Mouse (Mus musculus) embryonic facial prominence, embryonic 10.5 days (tissue): Measurements from ENCODE around the gene Fam205a1. TPM values are rescaled to one million over a fixed set of nuclear protein-coding genes. Genes with fewer than 3 reads are reported as not detected.
"Not testable (repeated sequence)": the region's sequence is repeated elsewhere in the genome, so short reads cannot be mapped to it uniquely, and the experiment has no call there.

ENCODE experiments used
- DNase-seq: peaks from one replicate; pipeline ENCODE4 v3.0.0-alpha.2; 2017; ENCODE audit warnings: low spot score
- H3K27ac ChIP-seq: fragments of 300-500 bp; sonication (generic); replicated peaks from 2 replicates; pipeline ENCODE4 v1.5.1; 2016; ENCODE audit warnings: mild to moderate bottlenecking
- H3K27me3 ChIP-seq: fragments of 300-500 bp; sonication (generic); replicated peaks from 2 replicates; pipeline ENCODE4 v1.6.1; 2016; ENCODE audit warnings: low read depth, mild to moderate bottlenecking; ENCODE audit not compliant: poor library complexity, severe bottlenecking
- H3K36me3 ChIP-seq: fragments of 300-500 bp; sonication (generic); replicated peaks from 2 replicates; pipeline ENCODE4 v1.6.1; 2016; ENCODE audit warnings: mild to moderate bottlenecking, moderate library complexity
- H3K4me1 ChIP-seq: fragments of 300-500 bp; sonication (generic); 2 replicates; pipeline ENCODE4 v1.6.1; 2016
- H3K4me3 ChIP-seq: fragments of 300-500 bp; sonication (generic); 2 replicates; pipeline ENCODE4 v1.5.1; 2016; ENCODE audit warnings: mild to moderate bottlenecking, moderate library complexity
- H3K9me3 ChIP-seq: fragments of 300-500 bp; sonication (generic); 2 replicates; pipeline ENCODE4 v1.6.1; 2016; ENCODE audit warnings: mild to moderate bottlenecking
- WGBS: fragments of 180-500 bp; shearing (Covaris S2); methylation state at CpG from one replicate; pipeline ENCODE4 v1.1.7; 2016; 5-methylcytosine and 5-hydroxymethylcytosine counted together
- polyA plus RNA-seq: library from polyadenylated mRNA; unstranded; fragments of >200 nt; fragmentation: Nextera tagmentation; extraction: Ambion mirVana; gene quantifications from 2 replicates; pipeline ENCODE4 v1.2.1, GENCODE M21; 2016

Gene Fam205a1
- polyA plus RNA-seq, 1 experiment from 2014 or later = not detected

DNA sequence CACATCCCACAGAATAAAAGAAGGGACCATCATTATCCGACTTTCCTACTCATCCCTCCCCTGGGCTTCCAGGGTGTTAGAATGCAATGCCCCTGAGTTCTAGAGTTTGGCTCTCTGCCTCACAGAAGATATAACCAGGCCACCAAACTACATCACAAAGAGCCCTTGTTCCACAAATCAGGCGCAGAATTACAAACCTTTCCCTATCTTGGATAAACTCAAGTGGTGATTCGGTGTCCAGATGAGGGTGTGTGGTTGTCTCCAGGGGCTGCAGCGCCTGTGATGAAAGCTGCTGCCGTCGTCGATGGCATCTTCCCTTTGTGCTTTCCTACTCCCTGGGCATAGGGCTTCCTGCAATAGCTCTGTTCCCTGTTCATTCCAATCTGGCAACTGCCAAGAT, 20.4 kb upstream of the Fam205a1 start, which contains the start of gene Fam205c:
TSS of gene Fam205c (minus strand) at position 101 of the 400 bp plus-strand sequence.
- 0 out of 2 replicates have a peak, but pooled peaks cover 9% of the 10 kb centered on the region for H3K27me3 ChIP-seq
- WGBS = 78% methylated on average over 7 of the region's 7 CpGs
- DNase-seq = no peak

DNA sequence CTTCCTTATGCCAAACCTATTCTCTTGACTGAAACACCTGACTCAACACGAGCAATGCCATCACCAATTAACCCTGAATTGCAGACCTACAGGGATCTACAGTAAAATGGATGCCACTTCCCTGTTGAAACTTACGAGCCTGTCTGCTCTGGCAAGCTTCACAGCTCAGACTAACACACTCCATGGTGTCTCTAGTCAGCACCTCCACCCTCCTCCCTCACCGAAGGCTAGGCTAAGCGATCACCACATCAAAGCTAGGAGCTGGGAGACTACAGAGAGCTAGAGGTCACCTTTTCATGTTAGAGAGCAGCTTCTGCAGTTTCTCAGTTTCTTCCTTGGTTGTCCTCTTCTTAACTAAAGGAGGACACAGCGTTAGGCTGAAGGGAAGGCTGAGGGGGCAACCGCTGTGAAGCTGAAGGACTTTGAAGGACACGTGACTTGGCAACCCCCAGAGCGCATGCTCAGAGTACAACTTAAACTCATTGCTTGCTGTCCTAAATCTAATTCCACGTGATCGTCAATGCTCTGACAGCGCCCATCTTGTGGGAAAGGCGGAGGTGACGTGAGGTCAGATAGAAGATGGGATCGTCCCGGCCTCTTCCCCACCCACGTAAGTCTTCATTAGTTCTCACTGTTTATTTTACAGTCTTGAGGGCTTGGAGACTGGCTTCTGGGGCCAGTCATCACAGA, 19.2 kb upstream of the Fam205a1 start:
- Histone ChIP-seq H3K4me1 (no peaks in the 10 kb centered on the region), H3K4me3 (no peak overlapping the region), H3K36me3 (no peaks in the 10 kb centered on the region), H3K9me3 (no peaks in the 10 kb centered on the region), H3K27ac (no peak overlapping the region), H3K27me3 (0 out of 2 replicates have a peak, but pooled peaks cover 9% of the 10 kb centered on the region)
- DNase-seq = no peak
- WGBS = 86% methylated on average over 16 of the region's 16 CpGs

More for the DNA sequence above, 20.4 kb upstream of the Fam205a1 start, which contains the start of gene Fam205c:
- Histone ChIP-seq H3K4me1 (no peaks in the 10 kb centered on the region), H3K9me3 (no peaks in the 10 kb centered on the region), H3K36me3 (no peaks in the 10 kb centered on the region), H3K27ac (no peak within 1 kb of the TSS), H3K4me3 (no peak within 1 kb of the TSS)

- Histone ChIP-seq H3K9me3 (no peaks in the 10 kb centered on the region), H3K4me3 (no peak overlapping the region), H3K4me1 (no peaks in the 10 kb centered on the region), H3K27ac (no peak overlapping the region), H3K27me3 (0 out of 2 replicates have a peak, but pooled peaks cover 9% of the 10 kb centered on the region), H3K36me3 (no peaks in the 10 kb centered on the region)
- WGBS = 96% methylated on average over 7 of the region's 7 CpGs
- no peak for DNase-seq
These were observed 18.5 kb upstream of the Fam205a1 start for GRCm38 (mm10) chr4:42872151-42872550.

- 83% methylated on average over 5 of the region's 5 CpGs for WGBS
- H3K4me3 ChIP-seq = no peak overlapping the region
- no peak for DNase-seq
- 0 out of 2 replicates have a peak, but pooled peaks cover 5% of the 10 kb centered on the region for H3K27me3 ChIP-seq
- H3K36me3 ChIP-seq = no peaks in the 10 kb centered on the region
- H3K27ac ChIP-seq = no peak overlapping the region
- H3K4me1 ChIP-seq = no peaks in the 10 kb centered on the region
- no peaks in the 10 kb centered on the region for H3K9me3 ChIP-seq
These were observed 17.1 kb upstream of the Fam205a1 start for GRCm38 (mm10) chr4:42870748-42871147.

DNA sequence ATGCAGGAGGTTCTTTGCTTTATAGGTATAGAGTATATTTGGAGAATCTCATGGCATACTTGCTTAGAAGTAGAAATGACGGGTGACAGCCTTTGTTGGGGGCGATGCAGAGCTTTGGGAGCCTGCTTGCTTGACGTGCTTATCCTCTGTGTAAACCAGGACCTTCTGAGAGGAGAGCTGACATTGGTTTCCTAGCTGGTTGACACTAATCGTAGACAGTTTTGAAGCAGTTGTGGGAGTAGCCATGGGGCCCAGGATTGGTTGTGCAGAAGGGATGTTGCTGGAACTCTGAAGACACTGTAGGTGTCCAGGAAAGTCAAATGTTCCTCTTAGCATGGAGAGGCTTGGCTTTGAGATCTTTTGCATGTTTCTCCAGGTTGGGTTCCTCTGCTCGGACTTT, 14.5 kb upstream of the Fam205a1 start:
- no peak for DNase-seq
- 87% methylated on average over 5 of the region's 5 CpGs for WGBS
- Histone ChIP-seq H3K9me3 (no peaks in the 10 kb centered on the region), H3K4me3 (no peak overlapping the region), H3K27me3 (0 out of 2 replicates have a peak, but pooled peaks cover 5% of the 10 kb centered on the region), H3K4me1 (no peaks in the 10 kb centered on the region), H3K36me3 (no peaks in the 10 kb centered on the region), H3K27ac (no peak overlapping the region)

- Histone ChIP-seq H3K4me1 (no peaks in the 10 kb centered on the region), H3K27ac (no peak overlapping the region), H3K9me3 (no peaks in the 10 kb centered on the region), H3K36me3 (no peaks in the 10 kb centered on the region), H3K27me3 (no peaks in the 10 kb centered on the region), H3K4me3 (no peak overlapping the region)
- 77% methylated on average over 3 of the region's 3 CpGs for WGBS
- no peak for DNase-seq
These were observed 13.7 kb upstream of the Fam205a1 start for GRCm38 (mm10) chr4:42867390-42867789.

- H3K4me3 ChIP-seq, H3K27ac ChIP-seq, DNase-seq, H3K4me1 ChIP-seq, H3K9me3 ChIP-seq, H3K36me3 ChIP-seq, H3K27me3 ChIP-seq: not testable (repeated sequence)
- 85% methylated on average over 5 of the region's 5 CpGs for WGBS
These were observed 9.8 kb upstream of the Fam205a1 start for GRCm38 (mm10) chr4:42863487-42863886.

DNA sequence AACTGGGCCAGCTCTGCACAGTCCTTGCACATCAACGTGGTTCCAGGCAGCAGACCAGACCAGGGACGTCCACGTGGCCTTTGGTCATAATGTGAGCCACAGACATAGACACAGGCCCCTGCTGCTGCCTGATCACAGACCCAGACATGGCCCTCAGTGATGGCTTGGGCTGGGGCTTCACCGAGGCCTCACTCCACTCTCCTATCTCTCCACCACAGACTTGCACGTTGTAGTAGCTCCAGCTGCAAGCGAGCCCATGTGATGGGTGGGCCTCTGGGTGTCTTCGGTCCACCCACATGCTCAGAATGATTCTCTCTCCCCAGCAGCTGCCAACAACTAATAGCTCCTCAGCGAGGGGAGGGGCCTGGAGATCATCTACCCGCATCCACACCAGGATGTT, 6.8 kb upstream of the Fam205a1 start:
- not testable (repeated sequence) for H3K36me3 ChIP-seq, H3K27me3 ChIP-seq, H3K4me1 ChIP-seq, H3K27ac ChIP-seq, H3K9me3 ChIP-seq, DNase-seq, H3K4me3 ChIP-seq
- WGBS = 80% methylated on average over 9 of the region's 9 CpGs

- not testable (repeated sequence) for H3K27ac ChIP-seq, DNase-seq
These were observed 3.0 kb upstream of the Fam205a1 start, which contains the start of gene Gm12394 for GRCm38 (mm10) chr4:42856671-42857070. TSS of gene Gm12394 (minus strand) at chr4:42856771.

More at GRCm38 (mm10) chr4:42856671-42857070, 3.0 kb upstream of the Fam205a1 start, which contains the start of gene Gm12394:
- not testable (repeated sequence) for H3K27me3 ChIP-seq, H3K36me3 ChIP-seq, H3K9me3 ChIP-seq, H3K4me1 ChIP-seq, H3K4me3 ChIP-seq
- 79% methylated on average over 1 of the region's 1 CpGs for WGBS

Other genes with a start within 250 kb of the Fam205a1 start
- gene Gm10591, start 241.7 kb downstream of the Fam205a1 start, polyA plus RNA-seq = not detected in 2 replicates
- gene Gm2564, start 224.2 kb downstream of the Fam205a1 start, polyA plus RNA-seq = not detected in 2 replicates
- gene Ccl27b, start 198.6 kb downstream of the Fam205a1 start, polyA plus RNA-seq = not detected in 2 replicates
- 0.11 TPM in 1 of 2 replicates, not detected in the other for gene Il11ra2, start 192.0 kb downstream of the Fam205a1 start, polyA plus RNA-seq
- 0.27 and 0.48 TPM in 2 replicates for gene 4930578G10Rik, start 118.3 kb downstream of the Fam205a1 start, polyA plus RNA-seq
- gene Ccl19, start 97.3 kb downstream of the Fam205a1 start, polyA plus RNA-seq = not detected in 2 replicates
- 0.30 and 0.63 TPM in 2 replicates for gene Ccl21a, start 79.9 kb downstream of the Fam205a1 start, polyA plus RNA-seq
- 0.20 TPM in 1 of 2 replicates, not detected in the other for gene Gm12394, start 2.9 kb upstream of the Fam205a1 start, polyA plus RNA-seq
- 0.15 and 0.25 TPM in 2 replicates for gene Fam205c, start 20.3 kb upstream of the Fam205a1 start, polyA plus RNA-seq
- gene Phf24, start 62.8 kb upstream of the Fam205a1 start, polyA plus RNA-seq = 0.44 and 1.2 TPM in 2 replicates
- 10.3 and 10.9 TPM in 2 replicates for gene Dnajb5, start 95.9 kb upstream of the Fam205a1 start, polyA plus RNA-seq
- 0.54 and 0.76 TPM in 2 replicates for gene 1700022I11Rik, start 115.7 kb upstream of the Fam205a1 start, polyA plus RNA-seq
- gene Vcp, start 146.6 kb upstream of the Fam205a1 start, polyA plus RNA-seq = 664 and 683 TPM in 2 replicates
- gene Fancg, start 156.6 kb upstream of the Fam205a1 start, polyA plus RNA-seq = 25.3 and 26.0 TPM in 2 replicates
- 25.8 and 27.3 TPM in 2 replicates for gene Pigo, start 171.9 kb upstream of the Fam205a1 start, polyA plus RNA-seq
- gene Stoml2, start 177.8 kb upstream of the Fam205a1 start, polyA plus RNA-seq = 467 and 485 TPM in 2 replicates
- 13.1 and 14.3 TPM in 2 replicates for gene Fam214b, start 192.3 kb upstream of the Fam205a1 start, polyA plus RNA-seq
- 4.8 and 6.6 TPM in 2 replicates for gene Unc13b, start 205.1 kb upstream of the Fam205a1 start, polyA plus RNA-seq